Mouse (Mus musculus) left cerebral cortex, postnatal 36 days (tissue): ENCODE measurements around the gene Taf1c. TPM values are rescaled to one million over a fixed set of nuclear protein-coding genes. Genes with fewer than 3 reads are reported as not detected.

Experiments used
- DNase-seq, 2 experiments: peaks; one replicate each; pipeline ENCODE4 v3.0.0; 2021 to 2022; ENCODE audit warnings: low spot score in 2 of 2, mixed read lengths in 1 of 2
- intact Hi-C: fragments of 180-260 bp; cut with DNase I; formaldehyde crosslinking; loops from one replicate; pipeline ENCODE4 v1.15.1; 2025
- total RNA-seq, 2 experiments: library from RNA; stranded (reverse); gene quantifications; 2 replicates each; pipeline ENCODE4 v1.2.3; 2021

The Taf1c gene
- total RNA-seq, 2 experiments from 2014 or later = 10.1 to 10.3 TPM

DNA sequence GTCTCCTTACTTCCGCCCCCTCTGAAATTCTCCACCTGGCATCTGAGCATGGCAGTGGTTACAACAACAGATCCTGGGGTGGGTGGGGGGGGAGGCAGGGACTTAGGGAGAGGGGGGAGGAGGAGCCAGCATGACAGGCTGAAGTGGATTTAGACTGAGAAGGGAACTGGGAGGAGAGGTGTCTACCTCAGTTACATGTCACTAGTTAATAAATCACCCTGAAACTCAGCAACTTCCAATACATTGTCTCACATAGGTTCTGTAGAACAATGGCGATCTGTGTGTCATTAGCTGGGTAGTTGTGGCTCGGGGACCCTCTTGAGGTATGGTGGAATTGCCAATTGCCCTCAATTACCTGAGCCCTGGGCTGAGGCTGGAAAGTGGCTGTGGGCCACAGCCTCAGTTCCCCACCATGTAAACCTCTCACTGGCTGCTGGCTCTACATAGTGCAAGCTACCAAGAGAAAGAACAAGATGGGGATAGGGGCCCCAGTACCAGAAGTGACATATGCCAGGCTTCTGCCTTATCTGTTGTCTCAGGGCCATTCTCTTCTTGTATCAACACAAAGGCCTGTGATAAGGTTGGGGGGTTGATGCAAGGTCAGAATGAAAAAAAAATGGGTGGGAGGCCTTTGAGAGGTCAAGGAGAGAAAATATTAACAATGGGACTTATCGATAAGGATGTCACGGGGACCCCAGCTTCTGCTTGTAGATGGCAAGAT is 24.4 kb downstream of the Taf1c start:
- DNase-seq = no peak
- intact Hi-C loops = no loop called here

DNA sequence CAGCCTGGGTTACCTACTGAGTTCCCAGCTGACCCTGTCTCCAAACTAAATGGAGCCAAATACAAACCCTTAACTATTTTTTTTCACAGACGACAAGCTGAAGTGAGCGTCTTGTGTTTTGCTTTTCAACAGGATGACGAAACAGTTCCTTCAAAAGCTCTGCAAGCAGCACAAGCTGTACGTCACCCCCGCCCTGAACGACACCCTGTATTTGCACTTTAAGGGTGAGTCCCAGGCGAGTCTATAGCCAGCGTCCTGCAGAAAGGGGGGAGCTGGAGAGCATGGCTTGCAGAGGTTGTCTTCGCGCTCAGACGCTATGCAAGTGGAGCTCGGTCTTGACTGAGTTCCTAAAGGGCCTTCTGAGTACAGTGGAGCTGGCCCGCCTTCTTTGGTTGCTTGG is 25.9 kb downstream of the Taf1c start:
- no peak for DNase-seq
- intact Hi-C loops = no loop called here

DNA sequence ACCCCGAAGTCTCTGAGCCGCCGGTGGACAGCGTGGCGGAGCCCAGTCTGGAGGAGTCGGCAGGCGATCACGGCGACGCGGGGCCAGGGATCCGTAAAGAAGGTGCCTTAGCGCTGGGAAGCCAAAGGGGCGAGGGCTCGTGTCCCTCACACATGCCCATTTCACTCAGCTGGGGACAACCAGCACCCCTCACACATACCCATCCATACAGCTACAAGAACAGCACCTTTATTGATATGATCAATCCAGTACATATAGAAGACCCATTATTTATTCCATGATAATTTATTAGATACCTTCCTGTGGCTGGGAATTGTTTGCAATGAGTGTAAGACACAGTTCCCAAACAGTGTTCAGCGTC is 29.7 kb downstream of the Taf1c start:
- no peak for DNase-seq
- intact Hi-C loops = loop anchor here (2.0 kb wide), 1 partner anchor 15 kb away; no protein-coding TSS in a partner anchor

DNA sequence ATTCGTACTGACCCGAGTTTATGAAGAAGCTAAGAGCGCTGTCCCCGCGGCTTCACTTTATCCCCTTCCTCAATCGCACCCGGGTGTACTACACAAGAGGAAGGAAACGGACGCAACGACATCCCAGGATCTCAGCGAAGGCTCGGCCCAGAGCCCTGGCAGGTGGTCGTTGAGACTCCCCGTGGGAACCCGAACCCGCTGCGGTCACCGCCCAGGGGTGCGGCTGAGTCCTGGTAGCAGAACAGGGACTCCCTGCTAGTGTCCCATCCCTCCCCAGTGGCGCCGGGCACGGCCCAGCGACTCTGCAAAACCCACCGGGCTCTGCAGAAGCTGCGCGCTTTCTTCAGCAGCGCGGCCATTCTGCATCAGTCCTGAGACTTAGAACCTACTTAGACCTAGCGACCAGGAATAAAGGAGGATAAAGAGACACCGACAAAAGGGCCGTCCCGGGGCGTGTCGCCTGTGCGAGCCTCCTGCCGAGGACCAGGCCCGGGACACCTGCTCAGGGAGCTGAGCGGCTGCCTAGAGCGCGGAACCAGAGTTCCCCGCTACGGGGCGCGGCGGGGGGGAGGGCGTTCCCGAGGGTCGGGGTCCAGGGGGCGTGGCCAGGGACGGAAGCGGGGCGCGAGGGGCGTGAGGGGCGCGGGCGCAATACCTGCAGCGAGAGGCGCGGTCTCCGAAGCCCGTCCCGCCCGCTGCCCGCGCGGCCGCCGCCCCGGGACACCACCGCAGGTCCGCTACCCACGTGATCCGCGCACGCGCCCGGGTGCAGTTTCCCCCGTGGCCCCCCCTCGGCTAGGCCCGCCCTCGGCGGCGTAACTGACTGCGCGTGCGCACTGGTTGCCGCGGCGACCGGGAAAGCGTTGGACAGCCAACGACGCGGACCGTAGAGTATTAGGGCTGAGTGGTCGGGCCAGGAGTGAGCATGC is 30.3 kb downstream of the Taf1c start, which contains the start of the genes Hsdl1 and Dnaaf1:
TSS of gene Hsdl1 (minus strand) at position 747 of the 929 bp plus-strand sequence.
TSS of gene Dnaaf1 (plus strand) at position 799 of the 929 bp plus-strand sequence.
- intact Hi-C loops = loop anchor here (2.0 kb wide), 1 partner anchor 14 kb away; no protein-coding TSS in a partner anchor
- peak; percentile 94 to 95 for DNase-seq

DNA sequence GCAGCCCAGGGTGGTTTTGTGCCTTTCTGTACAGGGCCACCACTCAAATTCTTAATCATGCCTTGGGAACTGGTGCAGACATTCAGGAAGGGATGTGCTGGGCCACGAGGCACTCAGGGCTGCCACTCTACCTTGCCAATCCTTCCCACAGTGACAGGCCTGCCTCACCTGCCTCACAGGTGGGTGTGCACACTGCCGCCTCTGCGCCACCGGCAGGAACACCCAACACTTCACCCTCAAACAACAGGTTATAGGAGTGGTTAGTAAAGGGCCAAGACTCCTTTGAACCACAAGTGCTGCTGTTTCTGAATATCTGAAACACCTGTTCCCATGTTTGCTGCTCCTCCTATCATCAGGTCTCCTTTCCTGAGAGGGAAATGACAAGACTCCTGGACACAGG is 32.6 kb downstream of the Taf1c start:
- intact Hi-C loops = no loop called here
- no peak for DNase-seq

DNA sequence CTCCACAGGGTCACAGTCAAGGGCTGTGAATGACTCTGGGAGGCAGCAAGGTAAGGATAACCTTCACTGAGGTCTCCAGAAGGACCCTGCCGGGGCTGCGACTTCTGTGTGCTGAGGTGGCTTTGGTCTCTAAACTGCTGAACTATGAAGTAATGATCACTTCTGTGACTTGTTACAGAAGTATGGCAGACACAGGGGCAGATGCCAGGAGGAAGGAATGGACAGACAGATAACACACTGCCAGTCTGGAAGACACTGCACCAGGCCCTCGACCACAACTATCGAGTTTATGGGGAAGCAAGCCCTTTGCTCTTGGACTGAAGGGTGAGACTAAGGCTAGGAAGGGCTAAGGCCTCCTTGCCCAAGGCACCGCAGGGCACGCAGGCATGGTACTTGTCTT is 33.9 kb downstream of the Taf1c start:
- intact Hi-C loops = no loop called here
- no peak for DNase-seq

DNA sequence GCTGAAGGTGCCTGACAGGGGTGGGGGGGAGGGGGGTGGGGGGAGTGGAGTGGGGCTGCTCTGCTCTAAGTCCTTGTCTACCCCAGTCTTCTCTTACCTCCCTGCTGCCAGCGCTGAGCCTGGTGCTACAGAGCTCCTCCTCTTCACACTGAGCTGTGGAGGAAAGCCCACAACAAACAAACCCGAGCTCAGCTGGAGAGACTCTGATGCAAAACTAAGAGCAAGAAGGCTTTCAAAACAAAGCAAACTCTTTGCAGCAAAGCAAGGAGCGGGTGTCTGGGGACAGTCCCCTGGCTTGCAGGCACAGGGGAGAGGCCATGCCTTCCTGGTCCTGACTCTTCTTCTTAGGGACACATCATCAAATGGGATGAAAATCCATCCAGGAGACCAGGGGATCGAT is 35.1 kb downstream of the Taf1c start:
- DNase-seq = no peak
- intact Hi-C loops = no loop called here

DNA sequence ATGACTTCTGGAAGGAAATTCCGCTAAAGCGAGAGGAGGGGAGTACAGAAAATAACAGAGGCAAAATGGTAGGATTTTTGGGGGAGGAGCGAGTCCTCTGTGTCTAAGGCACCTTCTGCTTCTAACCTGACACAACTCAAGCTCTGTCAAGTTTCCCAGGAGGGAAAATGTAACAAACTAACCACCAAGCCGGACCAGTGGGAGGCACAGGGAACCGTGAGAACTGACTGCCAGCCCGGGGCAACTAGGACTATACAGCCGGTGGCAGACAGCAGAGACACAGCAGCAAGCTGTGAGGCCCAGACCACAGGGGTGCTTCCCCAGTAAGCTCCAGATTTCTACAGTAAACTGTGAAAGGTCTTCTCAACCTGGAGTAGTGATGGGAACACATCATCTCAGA is 36.1 kb downstream of the Taf1c start:
- no peak for DNase-seq
- intact Hi-C loops = no loop called here

DNA sequence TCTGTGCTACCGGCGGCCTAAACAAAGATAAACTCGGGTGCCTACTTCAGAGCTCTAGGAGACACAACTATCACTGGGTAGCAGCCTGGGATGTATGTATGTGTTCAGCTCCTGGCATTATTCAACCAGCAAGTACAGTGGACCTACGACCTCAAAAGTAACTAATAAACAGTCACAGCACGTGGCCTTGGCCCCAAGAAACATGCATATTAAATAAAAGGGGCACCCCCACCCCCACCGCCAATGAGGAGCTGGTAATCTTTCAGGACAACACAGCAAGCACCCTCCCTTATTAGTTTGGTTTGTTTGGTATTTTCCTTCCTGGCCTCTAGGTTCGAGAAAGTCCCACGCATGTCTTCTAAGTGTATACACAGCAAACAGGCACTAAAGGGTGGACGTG is 36.8 kb downstream of the Taf1c start:
- no peak for DNase-seq
- intact Hi-C loops = no loop called here

DNA sequence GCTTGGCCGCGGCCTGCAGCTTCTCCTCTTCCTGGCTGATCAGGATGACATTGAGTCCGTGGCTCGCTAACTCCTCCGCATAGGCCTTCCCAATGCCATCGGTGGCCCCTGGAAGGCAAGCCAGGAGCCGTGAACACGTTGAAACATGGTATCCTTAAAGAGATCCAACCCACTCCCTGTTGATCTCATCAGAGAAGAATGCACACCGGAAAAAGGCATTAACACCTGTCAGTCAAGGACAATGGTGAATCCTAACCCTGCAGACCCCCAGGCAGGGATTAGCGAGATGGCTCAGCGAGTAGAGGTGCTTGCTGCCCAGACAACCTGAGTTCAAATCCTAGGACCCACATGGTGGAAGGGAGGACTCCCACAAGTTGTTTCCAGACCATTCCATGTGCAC is 38.7 kb downstream of the Taf1c start:
- intact Hi-C loops = no loop called here
- DNase-seq = no peak

DNA sequence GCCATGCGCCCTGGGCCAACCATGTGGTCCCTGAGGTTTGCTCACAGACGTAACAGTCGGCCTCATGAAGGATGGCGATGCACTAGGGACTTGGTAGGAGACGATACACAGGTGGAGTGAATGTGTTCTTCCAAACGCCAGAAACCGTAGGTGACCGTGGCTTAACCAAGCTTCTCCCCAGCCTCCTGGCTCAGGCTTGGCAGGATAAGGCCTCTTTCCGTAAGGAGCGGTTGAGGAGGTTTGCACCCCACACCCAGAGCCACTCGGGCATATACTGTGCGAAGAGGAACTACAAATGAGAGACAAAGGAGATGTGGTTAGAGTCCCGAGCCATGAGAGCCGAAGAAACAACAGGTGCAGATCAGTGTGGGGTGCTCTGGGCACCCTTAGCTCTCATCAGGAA is 41.2 kb downstream of the Taf1c start:
- intact Hi-C loops = no loop called here
- DNase-seq = no peak

DNA sequence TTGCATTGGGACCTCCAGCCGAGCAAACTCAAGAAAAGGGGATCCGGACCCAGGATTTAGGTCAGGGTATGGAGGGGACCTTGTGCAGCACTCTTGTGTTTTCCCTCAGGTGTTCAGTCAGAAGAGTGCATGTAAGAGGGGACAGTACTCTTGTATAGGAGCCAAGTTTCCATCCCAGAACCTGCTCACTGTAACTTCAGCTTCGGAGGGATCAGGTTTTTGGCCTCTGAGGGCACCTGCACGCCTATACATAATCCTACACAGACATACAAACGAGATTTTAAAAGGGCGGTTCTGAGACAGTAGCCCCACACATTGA is 45.7 kb downstream of the Taf1c start:
- DNase-seq = no peak
- intact Hi-C loops = loop anchor here (2.0 kb wide), 1 partner anchor 27 kb away; no protein-coding TSS in a partner anchor

DNA sequence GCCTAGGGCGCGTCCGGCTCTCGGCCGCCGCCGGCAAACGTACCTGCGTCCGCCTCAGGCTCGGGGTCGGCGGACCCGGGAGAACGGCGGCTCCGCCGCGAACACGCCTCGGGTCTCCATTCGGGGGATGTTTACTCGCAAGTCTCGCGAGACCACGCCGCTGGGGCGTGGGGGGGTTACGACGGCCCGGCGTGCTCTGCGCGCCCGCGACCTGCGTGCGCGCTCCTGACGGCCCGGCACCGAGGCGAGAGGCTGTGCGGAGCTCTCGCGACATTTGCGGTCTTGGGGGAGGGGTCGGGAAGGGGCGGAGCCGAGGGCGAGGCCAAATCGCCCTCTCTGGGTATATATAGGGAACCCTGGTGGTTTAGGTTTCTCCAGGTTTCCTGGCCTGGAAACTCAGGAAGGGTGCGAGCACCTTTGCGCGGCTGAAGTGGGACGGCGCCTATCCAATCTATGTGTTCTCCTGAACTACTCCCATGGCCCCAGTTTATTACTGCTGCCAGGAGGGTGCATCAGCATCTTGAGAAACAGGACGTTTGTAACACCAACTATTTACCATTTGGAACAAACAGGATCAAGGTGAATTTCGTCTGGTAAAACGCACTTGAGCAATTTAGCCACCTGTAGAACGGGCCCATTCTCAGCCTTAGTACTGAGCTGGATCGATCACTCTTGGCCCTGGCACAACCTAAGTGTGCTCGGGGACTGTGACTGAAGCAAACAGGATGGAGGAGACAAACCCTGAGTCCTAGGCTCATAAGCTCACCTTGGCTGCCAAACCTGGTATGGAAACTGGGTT is 46.2 kb downstream of the Taf1c start, which contains the start of gene Mbtps1:
TSS of gene Mbtps1 (minus strand) at position 133 of the 799 bp plus-strand sequence.
- intact Hi-C loops = loop anchor here (2.0 kb wide), 1 partner anchor 26 kb away; no protein-coding TSS in a partner anchor
- peak; percentile 98 to 99 for DNase-seq

DNA sequence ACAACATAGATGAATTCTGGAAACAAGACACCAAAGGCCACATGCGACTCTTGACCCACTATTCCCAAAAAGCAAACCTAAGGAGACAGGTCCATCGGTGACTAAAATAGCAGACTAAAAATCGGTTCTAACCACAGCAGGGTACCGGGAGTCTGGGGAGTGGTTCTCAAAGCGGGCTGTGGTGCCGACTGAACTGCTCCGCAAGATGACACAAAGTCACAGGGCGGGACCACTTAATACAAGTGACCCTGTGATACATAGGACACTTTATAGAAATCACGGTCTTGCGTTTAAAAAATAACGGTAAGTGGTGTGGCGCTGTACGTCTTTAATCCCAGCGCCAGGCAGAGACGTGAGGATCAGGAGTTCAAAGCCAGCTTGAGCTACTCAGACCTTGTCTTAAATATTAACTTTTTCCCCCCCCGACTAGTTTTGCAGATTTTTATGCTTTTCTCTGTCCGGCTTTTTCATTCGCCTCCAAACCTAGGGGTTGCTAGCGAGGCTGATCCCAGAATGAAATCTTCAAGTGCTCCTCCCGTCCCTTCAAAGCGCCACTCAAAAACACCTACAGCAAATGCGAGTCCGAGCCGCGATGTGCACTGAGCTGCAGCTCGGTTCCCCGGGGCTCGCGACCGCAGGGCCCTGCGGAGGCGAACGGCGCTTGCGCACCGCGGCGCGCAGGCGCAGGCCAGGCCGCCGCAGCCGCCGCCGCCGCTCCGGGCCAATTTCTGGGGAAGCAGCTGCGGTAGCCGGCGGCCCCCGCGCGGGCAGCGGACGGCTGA is 47.0 kb downstream of the Taf1c start:
- intact Hi-C loops = loop anchor here (2.0 kb wide), 1 partner anchor 25 kb away; no protein-coding TSS in a partner anchor
- no peak for DNase-seq

DNA sequence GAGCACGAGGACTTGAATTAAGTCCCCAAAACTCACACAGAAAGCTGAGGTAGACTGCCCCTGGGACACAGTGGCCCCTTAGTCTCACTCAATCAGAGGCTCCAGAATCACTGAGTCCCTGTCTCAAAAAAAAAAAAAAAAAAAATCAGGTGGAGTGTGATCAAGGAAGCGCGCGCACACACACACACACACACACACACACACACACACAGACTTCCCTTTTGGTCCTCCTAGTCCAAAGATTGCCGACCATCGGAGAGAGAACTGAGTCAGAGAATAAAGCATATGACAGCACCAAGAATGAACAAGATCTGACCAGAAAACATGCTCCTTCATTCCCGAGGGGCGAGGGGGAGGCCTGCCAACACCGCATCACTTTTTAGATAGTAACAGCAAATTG is 47.9 kb downstream of the Taf1c start:
- intact Hi-C loops = no loop called here

DNA sequence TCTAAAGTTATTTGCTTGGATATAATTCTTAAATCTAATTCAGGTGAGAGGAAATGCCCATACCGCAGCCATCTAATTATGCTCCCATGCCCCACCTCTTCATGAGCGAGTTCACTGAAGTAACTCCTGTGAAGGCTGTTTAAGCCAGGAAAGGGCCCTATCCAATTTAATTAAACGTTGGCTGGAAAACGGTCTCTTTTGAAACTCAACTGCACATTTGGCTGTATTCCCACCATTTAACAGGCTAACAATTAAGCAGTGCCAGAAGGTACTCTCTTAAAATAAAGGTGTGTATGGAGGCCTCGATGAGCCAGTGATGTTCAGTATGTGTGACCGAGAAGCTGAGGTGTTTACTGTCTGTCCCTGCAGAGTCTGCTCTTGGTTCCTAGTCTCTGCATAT is 49.2 kb downstream of the Taf1c start:
- intact Hi-C loops = no loop called here
- DNase-seq = no peak

More for the DNA sequence above, 47.9 kb downstream of the Taf1c start:
- DNase-seq = no peak

DNA sequence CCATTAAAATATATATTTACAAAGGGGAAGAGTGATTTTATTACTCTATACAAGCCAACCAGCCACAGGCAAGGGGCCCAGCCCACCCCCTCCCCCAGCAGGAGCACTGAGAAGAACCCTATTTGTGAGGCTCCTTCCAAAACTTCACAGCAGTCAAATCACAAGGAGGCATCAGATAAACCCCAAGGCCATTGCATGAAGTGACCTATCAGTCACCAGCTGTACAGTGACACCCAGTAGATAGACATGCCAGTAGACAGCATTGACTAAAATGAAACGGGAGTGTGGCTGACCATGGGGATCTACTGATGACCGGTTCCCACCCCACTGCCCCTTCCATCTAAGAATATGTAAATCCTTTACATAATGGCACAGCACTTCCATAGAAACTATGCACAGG is 52.1 kb downstream of the Taf1c start:
- intact Hi-C loops = no loop called here

DNA sequence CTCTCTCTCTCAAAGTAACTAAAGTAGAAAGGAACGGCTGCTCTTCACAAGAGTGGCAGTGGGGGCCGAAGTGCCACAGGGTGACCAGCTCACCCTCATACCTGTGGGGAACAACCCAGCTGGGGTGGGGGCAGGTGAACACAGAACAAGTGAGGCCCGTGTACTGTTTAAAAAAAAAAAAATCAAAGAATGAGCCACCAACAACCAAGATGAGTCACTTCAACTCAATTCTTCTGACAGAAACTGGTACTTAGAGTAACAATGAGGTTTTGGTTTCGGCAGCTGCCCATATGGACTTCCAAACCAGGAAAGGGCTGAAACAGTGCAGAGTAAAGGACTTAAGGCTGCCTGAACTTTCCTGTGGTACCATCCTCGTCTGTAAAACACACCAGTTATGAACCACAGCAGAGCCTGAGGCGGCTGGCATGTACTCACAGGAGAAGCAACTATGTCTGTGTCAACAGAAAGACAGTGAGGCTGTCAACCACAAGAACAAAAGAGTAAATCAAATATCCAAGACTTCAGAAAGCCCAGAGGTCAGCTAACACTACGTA is 56.4 kb downstream of the Taf1c start:
- no peak for DNase-seq
- intact Hi-C loops = no loop called here

More for the DNA sequence above, 52.1 kb downstream of the Taf1c start:
- no peak for DNase-seq
